Mouse (Mus musculus) intestine, postnatal 0 days (tissue): ENCODE measurements around the gene Hist2h2ac. TPM values are rescaled to one million over a fixed set of nuclear protein-coding genes. Genes with fewer than 3 reads are reported as not detected.

ENCODE experiments used
- ATAC-seq: fragments of 200-750 bp; cut with Nextera tagmentation; 2 replicates; pipeline ENCODE4 v1.8.0; 2017; ENCODE audit warnings: mild to moderate bottlenecking, moderate TSS enrichment, moderate library complexity
- H3K27ac ChIP-seq: fragments of 300-500 bp; sonication (generic); 2 replicates; pipeline ENCODE4 v1.5.1; 2014; ENCODE audit warnings: mild to moderate bottlenecking, low read depth, low read length, moderate library complexity
- H3K27me3 ChIP-seq: fragments of 300-500 bp; sonication (generic); replicated peaks from 2 replicates; pipeline ENCODE4 v1.6.1; 2014; ENCODE audit warnings: low read length, mixed read lengths; ENCODE audit not compliant: control insufficient read depth, insufficient read depth
- H3K36me3 ChIP-seq: fragments of 300-500 bp; sonication (generic); 2 replicates; pipeline ENCODE4 v1.6.1; 2014; ENCODE audit warnings: mild to moderate bottlenecking, moderate library complexity; ENCODE audit not compliant: control insufficient read depth, insufficient read depth
- H3K4me1 ChIP-seq: fragments of 300-500 bp; sonication (generic); replicated peaks from 2 replicates; pipeline ENCODE4 v1.6.1; 2014; ENCODE audit warnings: antibody characterized with exemption, low read length, mixed read lengths; ENCODE audit not compliant: control insufficient read depth, insufficient read depth
- H3K4me2 ChIP-seq: fragments of 300-500 bp; sonication (generic); replicated peaks from 2 replicates; pipeline ENCODE4 v1.6.1; 2014; ENCODE audit warnings: low read depth, mild to moderate bottlenecking, moderate library complexity
- H3K4me3 ChIP-seq: fragments of 300-500 bp; sonication (generic); 2 replicates; pipeline ENCODE4 v1.5.1; 2014; ENCODE audit warnings: low read depth, low read length
- H3K9ac ChIP-seq: fragments of 300-500 bp; sonication (generic); 2 replicates; pipeline ENCODE4 v1.6.1; 2014; ENCODE audit warnings: mild to moderate bottlenecking, low read depth, low read length
- H3K9me3 ChIP-seq: fragments of 300-500 bp; sonication (generic); 2 replicates; pipeline ENCODE4 v1.6.1; 2016; ENCODE audit warnings: mixed run types; ENCODE audit not compliant: control insufficient read depth
- CTCF ChIP-seq: sonication (generic); IDR thresholded peaks from 2 replicates; pipeline ENCODE4 v1.5.1; 2016; ENCODE audit warnings: low read depth, mild to moderate bottlenecking, control low read depth, antibody characterized with exemption, moderate library complexity
- WGBS: fragments of 180-500 bp; shearing (Covaris S2); extraction: QIAGEN DNeasy Blood & Tissue Kit; methylation state at CpG from one replicate; pipeline ENCODE4 v1.1.7; 2014; 5-methylcytosine and 5-hydroxymethylcytosine counted together
- polyA plus RNA-seq: library from polyadenylated mRNA; unstranded; fragments of >200 nt; fragmentation: Nextera tagmentation; extraction: Ambion mirVana; gene quantifications from 2 replicates; pipeline ENCODE4 v1.2.1, GENCODE M21; 2015

The Hist2h2ac gene
- polyA plus RNA-seq, 1 experiment from 2014 or later, result 2.3 TPM

GRCm38 (mm10) chr3:96261623-96262022 is 40.9 kb upstream of the Hist2h2ac start:
- 60% methylated on average over 3 of the region's 3 CpGs for WGBS
- H3K36me3 ChIP-seq, result no peaks in the 10 kb centered on the region
- no peak overlapping the region for H3K9ac ChIP-seq
- no peaks in the 10 kb centered on the region for H3K9me3 ChIP-seq
- TF ChIP-seq CTCF, result no peak
- ATAC-seq, result no peak
- no peaks in the 10 kb centered on the region for H3K27me3 ChIP-seq
- H3K4me3 ChIP-seq, result no peak overlapping the region
- H3K4me1 ChIP-seq, result no peaks in the 10 kb centered on the region
- peak overlapping the region; percentile 85 for H3K4me2 ChIP-seq
- H3K27ac ChIP-seq, result no peak overlapping the region

DNA sequence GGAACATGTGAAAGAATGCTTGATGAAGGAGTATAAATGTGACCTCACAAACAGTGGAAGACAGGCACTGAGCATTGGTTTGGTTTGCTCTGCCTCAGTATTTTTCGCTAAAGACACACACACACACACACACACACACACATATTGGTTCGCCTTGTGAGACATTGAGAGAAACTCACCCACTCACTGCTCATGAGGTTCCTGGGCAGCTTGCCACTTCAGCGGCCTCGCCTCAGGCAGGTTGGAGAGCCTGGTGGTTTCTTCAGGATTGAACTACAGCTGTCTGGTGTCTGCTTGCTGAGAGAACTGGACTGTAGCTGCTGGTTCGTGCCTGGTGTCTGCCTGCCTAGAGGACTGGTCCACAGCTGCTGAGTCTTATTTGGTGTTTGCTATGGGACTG is 39.5 kb upstream of the Hist2h2ac start:
- no peak overlapping the region for H3K4me3 ChIP-seq
- WGBS, result 95% methylated on average over 5 of the region's 5 CpGs
- H3K9ac ChIP-seq, result no peak overlapping the region
- no peaks in the 10 kb centered on the region for H3K36me3 ChIP-seq
- H3K27ac ChIP-seq, result no peak overlapping the region
- H3K27me3 ChIP-seq, result no peaks in the 10 kb centered on the region
- no peaks in the 10 kb centered on the region for H3K4me1 ChIP-seq
- no peak for TF ChIP-seq CTCF
- no peaks in the 10 kb centered on the region for H3K9me3 ChIP-seq
- no peak overlapping the region for H3K4me2 ChIP-seq
- no peak for ATAC-seq

- Histone ChIP-seq H3K27me3 (no peaks in the 10 kb centered on the region), H3K4me3 (no peak overlapping the region), H3K27ac (no peak overlapping the region), H3K36me3 (no peaks in the 10 kb centered on the region), H3K9me3 (no peaks in the 10 kb centered on the region), H3K9ac (no peak overlapping the region), H3K4me2 (no peak overlapping the region), H3K4me1 (no peaks in the 10 kb centered on the region)
- no peak for ATAC-seq
- no peak for TF ChIP-seq CTCF
- 68% methylated on average over 3 of the region's 3 CpGs for whole genome bisulfite sequencing
Measured at GRCm38 (mm10) chr3:96257190-96257589, 36.5 kb upstream of the Hist2h2ac start.

- Histone ChIP-seq H3K36me3 (no peaks in the 10 kb centered on the region), H3K4me3 (0 out of 2 replicates have a peak overlapping the region, but pooled peaks have one; percentile 6), H3K9me3 (no peaks in the 10 kb centered on the region), H3K4me2 (peak overlapping the region; percentile 33; the same call in 1 of the 2 replicates), H3K27ac (no peak overlapping the region), H3K9ac (no peak overlapping the region), H3K27me3 (no peaks in the 10 kb centered on the region), H3K4me1 (no peaks in the 10 kb centered on the region)
- 23% methylated on average over 5 of the region's 5 CpGs for WGBS
- peak; percentile 64 for ATAC-seq
- no peak for TF ChIP-seq CTCF
Measured at GRCm38 (mm10) chr3:96255926-96256593, 35.4 kb upstream of the Hist2h2ac start.

GRCm38 (mm10) chr3:96254683-96255355 is 34.1 kb upstream of the Hist2h2ac start:
- no peak overlapping the region for H3K9ac ChIP-seq
- H3K9me3 ChIP-seq, result no peaks in the 10 kb centered on the region
- no peak for TF ChIP-seq CTCF
- no peaks in the 10 kb centered on the region for H3K27me3 ChIP-seq
- H3K36me3 ChIP-seq, result no peaks in the 10 kb centered on the region
- no peak overlapping the region for H3K4me2 ChIP-seq
- no peak overlapping the region for H3K4me3 ChIP-seq
- H3K4me1 ChIP-seq, result no peaks in the 10 kb centered on the region
- no peak overlapping the region for H3K27ac ChIP-seq
- no peak for ATAC-seq
- WGBS, result 69% methylated on average over 10 of the region's 10 CpGs

DNA sequence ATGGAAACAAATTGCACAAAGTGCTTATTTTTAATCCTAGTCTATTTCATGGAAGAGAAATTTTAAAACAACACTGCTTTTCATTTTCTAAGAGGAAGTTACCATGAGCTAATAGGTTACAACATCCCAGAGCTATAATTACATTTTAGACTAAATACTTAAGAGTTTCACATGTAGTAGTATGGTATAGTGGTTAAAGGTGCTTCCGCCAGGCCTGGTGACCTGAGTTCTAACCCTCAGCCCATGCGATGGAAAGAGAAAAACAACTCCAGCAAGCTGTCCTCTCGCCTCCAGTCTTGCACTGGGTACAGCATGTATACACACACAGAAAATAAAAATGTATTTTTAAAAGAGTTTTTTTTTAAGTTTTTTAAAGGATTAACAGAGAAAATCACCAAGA is 31.1 kb upstream of the Hist2h2ac start:
- ATAC-seq, result no peak
- Histone ChIP-seq H3K4me3 (no peak overlapping the region), H3K9me3 (no peaks in the 10 kb centered on the region), H3K4me2 (no peak overlapping the region), H3K36me3 (no peaks in the 10 kb centered on the region), H3K4me1 (no peaks in the 10 kb centered on the region), H3K27ac (no peak overlapping the region), H3K27me3 (no peaks in the 10 kb centered on the region), H3K9ac (no peak overlapping the region)
- WGBS, result 85% methylated on average over 3 of the region's 3 CpGs
- TF ChIP-seq CTCF, result no peak
